Mouse (Mus musculus) kidney, embryonic 16.5 days (tissue): ENCODE results near the gene Mrm1. TPM values are rescaled to one million over a fixed set of nuclear protein-coding genes. Genes with fewer than 3 reads are reported as not detected.
"Not testable (repeated sequence)": the region's sequence is repeated elsewhere in the genome, so short reads cannot be mapped to it uniquely, and the experiment has no call there.

Experiments used
- ATAC-seq: fragments of 200-750 bp; cut with Nextera tagmentation; 2 replicates; pipeline ENCODE4 v1.8.0; 2017; ENCODE audit warnings: moderate TSS enrichment; ENCODE audit not compliant: low FRiP score, low TSS enrichment
- H3K27ac ChIP-seq: fragments of 300-500 bp; sonication (generic); 2 replicates; pipeline ENCODE4 v1.5.1; 2014; ENCODE audit warnings: low read length
- H3K27me3 ChIP-seq: fragments of 300-500 bp; sonication (generic); 2 replicates; pipeline ENCODE4 v1.6.1; 2014; ENCODE audit warnings: low read length, control low read depth, mixed read lengths; ENCODE audit not compliant: insufficient read depth
- H3K36me3 ChIP-seq: fragments of 300-500 bp; sonication (generic); 2 replicates; pipeline ENCODE4 v1.6.1; 2014; ENCODE audit warnings: low read length, control low read depth, mixed read lengths; ENCODE audit not compliant: insufficient read depth
- H3K4me1 ChIP-seq: fragments of 300-500 bp; sonication (generic); 2 replicates; pipeline ENCODE4 v1.6.1; 2014; ENCODE audit warnings: low read length, control low read depth, mixed read lengths; ENCODE audit not compliant: insufficient read depth
- H3K4me2 ChIP-seq: fragments of 300-500 bp; sonication (generic); replicated peaks from 2 replicates; pipeline ENCODE4 v1.6.1; 2014; ENCODE audit warnings: low read depth, low read length
- H3K4me3 ChIP-seq: fragments of 300-500 bp; sonication (generic); 2 replicates; pipeline ENCODE4 v1.5.1; 2014; ENCODE audit warnings: mild to moderate bottlenecking, low read length
- H3K9ac ChIP-seq: fragments of 300-500 bp; sonication (generic); replicated peaks from 2 replicates; pipeline ENCODE4 v1.6.1; 2014; ENCODE audit warnings: low read length
- H3K9me3 ChIP-seq: fragments of 300-500 bp; sonication (generic); 2 replicates; pipeline ENCODE4 v1.6.1; 2016; ENCODE audit warnings: low read length, control low read depth
- WGBS: fragments of 180-500 bp; shearing (Covaris S2); extraction: QIAGEN DNeasy Blood & Tissue Kit; methylation state at CpG from one replicate; pipeline ENCODE4 v1.1.7; 2014; 5-methylcytosine and 5-hydroxymethylcytosine counted together
- polyA plus RNA-seq: library from polyadenylated mRNA; unstranded; fragments of >200 nt; fragmentation: Nextera tagmentation; extraction: Ambion mirVana; gene quantifications from 2 replicates; pipeline ENCODE4 v1.2.1, GENCODE M21; 2015

Mrm1 gene
- 12.3 and 15.5 TPM in 2 replicates for polyA plus RNA-seq

DNA sequence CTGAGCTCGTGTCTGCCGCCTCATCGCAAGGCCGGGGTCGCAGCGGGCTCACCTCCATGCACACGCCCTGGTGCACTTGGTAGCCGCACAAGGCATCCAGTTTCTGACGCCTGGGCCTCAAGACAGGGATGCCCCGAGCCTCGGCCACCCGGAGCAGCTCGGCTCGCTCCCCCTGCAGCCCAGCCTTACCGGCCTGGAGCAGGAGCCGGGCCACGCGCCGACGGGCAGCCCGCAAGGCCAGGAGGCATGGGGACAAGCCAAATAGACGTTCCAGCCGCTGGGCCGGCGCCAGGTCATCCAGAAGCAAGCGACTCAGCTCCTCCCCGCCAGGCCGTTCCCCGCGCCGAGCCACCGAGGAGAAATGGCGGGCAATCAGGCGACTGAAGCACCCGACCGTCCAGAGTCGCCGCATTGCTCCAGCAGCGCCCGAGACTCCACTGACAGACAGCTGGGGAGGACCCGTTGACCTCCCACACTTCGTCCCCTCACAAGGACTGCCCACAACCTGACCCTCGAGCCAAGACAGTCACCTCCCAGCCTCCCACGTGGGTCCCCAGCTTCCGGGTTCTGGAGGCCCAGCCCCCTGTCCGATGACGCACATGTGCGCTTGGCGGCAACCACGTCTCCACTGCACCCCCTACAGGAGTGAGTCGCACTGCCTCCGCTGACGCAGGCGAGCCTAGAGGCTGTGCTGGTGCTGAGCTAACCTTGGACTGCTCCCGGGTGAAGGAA is at the start of gene Mrm1:
Gene Mrm1 (minus strand): TSS at position 555 of the 732 bp plus-strand sequence.
- H3K4me3 ChIP-seq = peak within 1 kb of the TSS; percentile 79
- H3K27me3 ChIP-seq = no peaks in the 10 kb centered on the region
- H3K36me3 ChIP-seq = no peaks in the 10 kb centered on the region
- no peaks in the 10 kb centered on the region for H3K4me1 ChIP-seq
- no peaks in the 10 kb centered on the region for H3K9me3 ChIP-seq
- peak; percentile 88 for ATAC-seq
- H3K27ac ChIP-seq = peak within 1 kb of the TSS; percentile 89
- WGBS = under 1% methylated on average over 55 of the region's 55 CpGs
- peak within 1 kb of the TSS; percentile 99 for H3K4me2 ChIP-seq
- H3K9ac ChIP-seq = peak within 1 kb of the TSS; percentile 78

DNA sequence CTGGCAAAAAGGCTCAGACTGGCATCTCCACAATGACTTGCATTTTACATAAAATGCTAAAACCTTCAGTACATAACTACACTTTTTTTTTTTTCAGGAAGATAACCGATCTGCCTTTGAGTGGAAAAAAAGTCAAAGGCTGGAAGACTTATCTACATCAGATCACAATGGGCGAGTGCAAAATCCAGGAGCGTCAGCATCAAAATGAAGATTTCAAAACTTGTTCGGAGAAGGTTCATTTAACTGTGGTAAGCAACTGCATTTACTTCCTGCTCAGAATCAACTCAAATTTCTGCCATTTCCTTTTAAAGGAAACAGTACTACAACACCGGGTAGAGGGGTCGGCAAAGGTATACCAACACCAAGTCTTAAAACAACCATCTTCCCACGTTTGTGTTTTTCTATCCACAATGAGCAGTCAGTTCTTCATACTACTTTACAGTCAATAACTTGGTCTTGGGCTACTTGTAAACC is 49.5 kb upstream of the Mrm1 start:
- no peaks in the 10 kb centered on the region for H3K9me3 ChIP-seq
- 8% methylated on average over 7 of the region's 7 CpGs for WGBS
- H3K4me3 ChIP-seq = peak overlapping the region; percentile 97
- H3K36me3 ChIP-seq = no peaks in the 10 kb centered on the region
- peak overlapping the region; percentile 97 for H3K9ac ChIP-seq
- peak overlapping the region; percentile 83 for H3K4me2 ChIP-seq
- H3K27ac ChIP-seq = peak overlapping the region; percentile 97
- no peak for ATAC-seq
- H3K27me3 ChIP-seq = no peaks in the 10 kb centered on the region
- H3K4me1 ChIP-seq = peaks cover 30% of the 10 kb centered on the region

DNA sequence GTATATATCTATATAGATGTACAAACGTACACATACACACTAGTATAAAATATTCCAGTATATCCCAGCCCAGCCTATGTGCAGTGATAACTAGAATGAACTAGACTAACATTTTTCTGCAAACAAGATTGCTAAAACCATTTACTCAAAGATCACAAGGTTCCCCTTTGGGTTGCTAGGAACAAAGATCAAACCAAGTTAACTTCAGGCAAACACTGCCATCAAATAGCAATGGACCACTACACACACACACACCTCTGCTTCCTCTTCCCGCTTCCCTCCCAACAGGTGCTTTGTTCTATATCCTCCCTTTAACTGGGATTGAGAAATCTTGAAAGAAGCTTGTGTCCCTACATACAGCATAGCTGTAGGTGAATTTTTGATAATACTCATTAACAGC is 48.3 kb upstream of the Mrm1 start:
- no peak for ATAC-seq
- H3K4me2 ChIP-seq = peak overlapping the region; percentile 27; the same call in 1 of the 2 replicates
- WGBS = 76% methylated on average over 2 of the region's 2 CpGs

DNA sequence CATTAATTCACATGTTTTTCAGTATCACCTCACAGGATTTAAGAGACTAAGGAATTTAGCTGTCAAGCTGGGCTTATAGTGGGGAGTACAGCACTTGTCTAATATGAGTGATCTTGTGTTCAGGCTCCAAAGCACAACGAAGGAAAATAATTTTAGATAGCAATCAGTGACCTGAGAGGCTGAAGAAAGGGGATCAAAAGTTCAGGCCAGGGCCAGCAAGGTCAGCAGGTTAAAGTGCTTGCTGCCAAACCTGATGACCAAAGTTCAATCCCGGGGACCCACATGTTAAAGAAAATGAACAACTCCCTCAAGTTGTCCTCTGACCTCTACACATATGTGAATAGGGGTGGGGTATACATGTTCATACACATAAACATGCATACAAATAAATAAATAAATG is 46.0 kb upstream of the Mrm1 start:
- WGBS = 51% methylated on average over 2 of the region's 2 CpGs
- Histone ChIP-seq H3K36me3 (peaks cover 6% of the 10 kb centered on the region; the same call in 1 of the 2 replicates), H3K4me3 (no peak overlapping the region), H3K9me3 (no peaks in the 10 kb centered on the region), H3K4me1 (peaks cover 27% of the 10 kb centered on the region), H3K27me3 (no peaks in the 10 kb centered on the region), H3K4me2 (no peak overlapping the region), H3K9ac (no peak overlapping the region), H3K27ac (no peak overlapping the region)
- ATAC-seq = no peak

More for the DNA sequence above, 48.3 kb upstream of the Mrm1 start:
- Histone ChIP-seq H3K27me3 (no peaks in the 10 kb centered on the region), H3K36me3 (no peaks in the 10 kb centered on the region), H3K4me1 (peaks cover 30% of the 10 kb centered on the region), H3K9ac (no peak overlapping the region), H3K4me3 (no peak overlapping the region), H3K27ac (no peak overlapping the region), H3K9me3 (no peaks in the 10 kb centered on the region)

DNA sequence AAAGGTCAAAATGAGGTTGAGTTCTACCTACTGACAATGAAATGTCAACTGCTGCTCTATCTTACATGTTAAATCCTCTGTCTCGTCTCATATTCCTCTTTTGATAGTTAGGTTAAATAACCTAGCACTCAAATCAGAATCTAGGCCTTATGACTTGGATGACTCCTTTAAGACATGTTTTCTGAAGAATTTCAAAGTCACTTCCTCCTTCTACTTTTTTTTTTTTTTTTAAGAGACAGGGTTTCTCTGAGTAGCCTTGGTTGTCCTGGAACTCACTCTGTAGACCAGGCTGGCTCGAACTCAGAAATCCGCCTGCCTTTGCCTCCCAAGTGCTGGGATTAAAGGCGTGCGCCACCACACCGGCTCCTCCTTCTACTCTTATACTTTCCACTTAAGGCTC is 36.0 kb upstream of the Mrm1 start:
- Histone ChIP-seq H3K9ac (no peak overlapping the region), H3K4me3 (no peak overlapping the region), H3K27ac (no peak overlapping the region), H3K4me2 (no peak overlapping the region), H3K9me3 (no peaks in the 10 kb centered on the region), H3K27me3 (no peaks in the 10 kb centered on the region), H3K4me1 (no peaks in the 10 kb centered on the region), H3K36me3 (peaks cover 39% of the 10 kb centered on the region; the same call in 1 of the 2 replicates)
- 95% methylated on average over 6 of the region's 6 CpGs for WGBS
- no peak for ATAC-seq

DNA sequence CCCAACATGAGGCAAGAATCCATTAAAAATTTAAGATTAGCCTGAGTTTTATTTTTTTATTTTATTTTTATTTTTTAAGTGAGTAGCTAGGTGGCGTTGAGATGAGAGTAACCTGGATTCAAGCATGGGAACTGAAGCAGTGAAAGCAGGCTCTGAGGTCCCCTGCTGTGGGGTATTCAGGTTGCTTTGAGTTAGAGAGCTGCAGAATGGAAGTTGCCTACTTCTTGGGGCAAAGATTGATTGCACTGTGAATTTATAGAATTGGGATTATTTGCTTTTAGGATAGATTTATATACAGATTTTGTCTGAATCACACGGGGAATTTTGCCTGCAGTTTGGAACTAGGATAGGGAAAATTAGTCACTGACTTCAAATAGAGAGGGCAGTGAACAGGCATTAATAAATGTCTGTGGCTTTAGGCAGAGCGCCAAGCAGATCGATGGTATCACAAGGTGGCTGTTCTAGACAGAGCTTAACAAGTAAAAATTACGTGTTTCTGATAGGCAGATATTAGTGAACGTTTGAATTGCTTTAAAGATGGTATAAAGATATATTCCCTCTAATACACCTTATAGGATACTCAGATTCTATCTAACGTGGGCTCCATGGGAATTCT is 28.3 kb upstream of the Mrm1 start:
- H3K4me1 ChIP-seq = no peaks in the 10 kb centered on the region
- no peak overlapping the region for H3K4me2 ChIP-seq
- ATAC-seq = no peak
- no peak overlapping the region for H3K27ac ChIP-seq
- H3K4me3 ChIP-seq = no peak overlapping the region
- no peaks in the 10 kb centered on the region for H3K9me3 ChIP-seq
- H3K9ac ChIP-seq = no peak overlapping the region
- 83% methylated on average over 7 of the region's 7 CpGs for WGBS
- H3K27me3 ChIP-seq = no peaks in the 10 kb centered on the region
- peaks cover 54% of the 10 kb centered on the region for H3K36me3 ChIP-seq

DNA sequence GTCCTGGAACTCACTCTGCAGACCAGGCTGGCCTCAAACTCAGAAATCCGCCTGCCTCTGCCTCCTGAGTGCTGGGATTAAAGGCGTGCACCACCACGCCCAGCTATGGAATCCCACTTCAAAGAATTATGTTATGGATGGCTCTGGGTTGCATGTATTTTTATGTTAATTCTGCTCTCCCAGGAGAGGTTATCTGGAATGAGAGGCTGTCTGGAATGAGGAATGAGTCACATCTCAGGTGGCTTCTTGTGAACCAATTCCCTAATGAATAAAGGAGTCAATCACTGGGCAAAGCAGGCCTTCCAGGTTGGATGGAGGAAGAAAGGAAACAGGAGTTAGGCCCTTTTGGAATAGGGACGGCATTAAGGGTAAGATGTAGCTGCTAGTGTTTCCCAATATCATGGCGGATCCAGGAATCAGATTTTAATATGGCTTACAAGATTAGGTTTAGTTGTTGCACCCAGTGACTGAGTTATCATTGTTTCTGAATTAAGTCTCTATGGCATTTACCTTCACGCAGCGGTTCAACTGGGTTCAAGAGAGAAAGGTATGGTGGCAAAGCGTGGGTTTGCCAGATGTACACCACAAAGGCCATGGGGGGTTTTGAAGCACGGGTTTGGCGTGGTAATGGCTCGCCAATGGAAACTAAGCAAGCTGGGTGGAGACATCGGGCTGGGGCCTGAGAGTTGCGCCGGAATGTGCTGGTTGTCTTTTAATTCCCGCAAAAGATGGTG is 27.6 kb upstream of the Mrm1 start:
- Histone ChIP-seq H3K9ac (no peak overlapping the region), H3K4me1 (no peaks in the 10 kb centered on the region), H3K9me3 (no peaks in the 10 kb centered on the region), H3K27ac (no peak overlapping the region), H3K36me3 (peaks cover 52% of the 10 kb centered on the region), H3K4me3 (no peak overlapping the region), H3K4me2 (no peak overlapping the region), H3K27me3 (no peaks in the 10 kb centered on the region)
- 96% methylated on average over 15 of the region's 15 CpGs for WGBS
- ATAC-seq = no peak

DNA sequence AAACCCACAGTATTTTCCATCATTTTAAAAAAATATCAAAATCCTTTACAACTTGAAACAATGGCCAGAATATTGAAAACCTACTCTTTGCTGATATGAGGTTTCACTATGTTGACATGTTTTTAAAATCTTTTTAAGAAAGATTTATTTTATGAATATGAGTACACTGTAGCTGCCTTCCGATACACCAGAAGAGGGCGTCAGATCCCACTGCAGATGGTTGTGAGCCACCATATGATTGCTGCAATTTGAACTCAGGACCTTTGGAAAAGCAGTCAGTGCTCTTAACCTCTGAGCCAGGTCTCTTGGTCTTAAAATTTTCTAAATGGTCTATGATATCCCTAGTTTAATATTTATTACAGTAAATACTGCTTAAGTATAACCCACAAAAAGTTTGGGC is 20.0 kb upstream of the Mrm1 start:
- 93% methylated on average over 2 of the region's 2 CpGs for WGBS
- H3K36me3 ChIP-seq = peaks cover 40% of the 10 kb centered on the region

DNA sequence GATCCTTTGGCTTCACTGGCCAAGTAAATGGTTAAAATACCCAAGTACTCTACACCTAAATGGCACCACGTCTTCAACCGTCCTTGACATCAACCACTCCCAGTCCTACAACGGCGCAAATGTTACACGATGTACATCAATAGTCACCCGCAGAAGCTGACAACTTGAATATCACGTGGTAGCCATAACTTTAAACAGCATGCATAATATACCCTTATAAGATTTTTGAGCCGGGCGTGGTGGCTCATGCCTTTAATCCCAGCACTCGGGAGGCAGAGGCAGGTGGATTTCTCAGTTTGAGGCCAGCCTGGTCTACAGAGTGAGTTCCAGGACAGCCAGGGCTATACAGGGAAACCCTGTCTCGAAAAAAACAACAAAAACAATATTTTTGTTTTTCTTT is 10.2 kb upstream of the Mrm1 start:
- H3K27ac ChIP-seq = peak overlapping the region; percentile 54
- H3K9me3 ChIP-seq, H3K27me3 ChIP-seq: not testable (repeated sequence)
- H3K4me3 ChIP-seq = peak overlapping the region; percentile 84
- peaks cover 15% of the 10 kb centered on the region for H3K4me1 ChIP-seq
- 0 out of 2 replicates have a peak, but pooled peaks have one; percentile 7 for ATAC-seq
- 74% methylated on average over 11 of the region's 11 CpGs for WGBS
- H3K36me3 ChIP-seq = peaks cover 30% of the 10 kb centered on the region
- peak overlapping the region; percentile 85; the same call in 1 of the 2 replicates for H3K9ac ChIP-seq
- peak overlapping the region; percentile 90 for H3K4me2 ChIP-seq

More for the DNA sequence above, 20.0 kb upstream of the Mrm1 start:
- ATAC-seq = no peak
- Histone ChIP-seq H3K9ac (no peak overlapping the region), H3K4me1 (no peaks in the 10 kb centered on the region), H3K9me3 (no peaks in the 10 kb centered on the region), H3K4me2 (no peak overlapping the region), H3K27ac (no peak overlapping the region), H3K27me3 (no peaks in the 10 kb centered on the region), H3K4me3 (no peak overlapping the region)
